Mouse (Mus musculus) megakaryocyte, embryonic 14.5 days (primary cell): ENCODE measurements around the gene Rbfox2.

Experiments
- FLI1 ChIP-seq: IDR thresholded peaks from 2 replicates; pipeline ENCODE4 v1.6.1; 2012; ENCODE audit warnings: low read length, inconsistent platforms, mixed read lengths
- GATA1 ChIP-seq: IDR thresholded peaks from 3 replicates; pipeline ENCODE4 v1.6.1; 2012; ENCODE audit warnings: mixed read lengths, low read length, inconsistent platforms, borderline replicate concordance

GRCm38 (mm10) chr15:77204951-77205350 is 101.9 kb downstream of the Rbfox2 start:
- TF ChIP-seq GATA1 (no peak), FLI1 (no peak)
